Mouse (Mus musculus): Measurements from ENCODE around the gene Mrpl53. TPM values are rescaled to one million over a fixed set of nuclear protein-coding genes. Genes with fewer than 3 reads are reported as not detected.

The Mrpl53 gene
- total and polyA plus RNA-seq, 3 experiments, result 52.2 to 74.0 (median 55.5) TPM

GRCm38 (mm10) chr6:83104158-83104557 lies 4.7 kb upstream of the Mrpl53 start:
- Histone ChIP-seq H3K27ac (ENCODE audit: insufficient read depth, low read depth) (no peak overlapping the region), H3K9me3 (replicated peaks; ENCODE audit: low read length) (no peaks in the 10 kb centered on the region), H3K4me2 (ENCODE audit: insufficient read depth, low read depth, poor library complexity, severe bottlenecking) (no peak overlapping the region), H3K9ac (ENCODE audit: insufficient read depth, low read depth) (no peak overlapping the region), H3K27me3 (replicated peaks) (no peaks in the 10 kb centered on the region), H3K36me3 (replicated peaks in 1 of 2; ENCODE audit: control insufficient read depth in 1 of 2, insufficient read depth in 1 of 2, low read length in 1 of 2) (peaks cover 6 to 42% of the 10 kb centered on the region in 2 experiments), H3K79me2 (replicated peaks; ENCODE audit: control insufficient read depth, extremely low read depth, insufficient read depth, poor library complexity, severe bottlenecking) (no peaks in the 10 kb centered on the region), H3K4me3 (replicated peaks in 1 of 3; ENCODE audit: low read depth in 2 of 3, low read length in 2 of 3, poor library complexity in 1 of 3) (no peak overlapping the region), H3K4me1 (ENCODE audit: control insufficient read depth in 1 of 2, insufficient read depth in 2 of 2) (peaks cover 13 to 35% of the 10 kb centered on the region in 2 experiments)
- no peak for TF ChIP-seq USF2 (conservative IDR thresholded peaks at IDR 0.05; ENCODE audit: low read depth, low read length)
- no peak for TF ChIP-seq MAZ (IDR thresholded peaks at IDR 0.05; ENCODE audit: low read depth, low read length)
- TF ChIP-seq BHLHE40 (IDR thresholded peaks at IDR 0.05; ENCODE audit: low read depth, low read length), result no peak
- TF ChIP-seq UBTF (IDR thresholded peaks at IDR 0.05; ENCODE audit: low read depth, low read length), result no peak
- no peak for TF ChIP-seq ZNF384 (IDR thresholded peaks at IDR 0.05; ENCODE audit: low read depth, low read length)
- no peak for TF ChIP-seq MAX (IDR thresholded peaks at IDR 0.05; ENCODE audit: low read length)
- no peak for TF ChIP-seq SIN3A (IDR thresholded peaks at IDR 0.05; ENCODE audit: low read length)
- no peak for TF ChIP-seq ETS1 (conservative IDR thresholded peaks at IDR 0.05; ENCODE audit: low read depth, low read length)
- no peak for TF ChIP-seq NELFE (IDR thresholded peaks at IDR 0.05; ENCODE audit: low read depth, low read length)
- no peak for TF ChIP-seq EP300 (IDR thresholded peaks at IDR 0.05; ENCODE audit: low read length)
- TF ChIP-seq USF1 (IDR thresholded peaks at IDR 0.05; ENCODE audit: low read depth, low read length), result no peak
- TF ChIP-seq NRF1 (IDR thresholded peaks at IDR 0.05; ENCODE audit: low read depth, low read length), result no peak
- no peak for TF ChIP-seq SMC3 (IDR thresholded peaks at IDR 0.05; ENCODE audit: low read depth, low read length)
- TF ChIP-seq POLR2A (IDR thresholded peaks at IDR 0.05; ENCODE audit: low read depth, low read length), result no peak
- TF ChIP-seq IRF4 (IDR thresholded peaks at IDR 0.05; ENCODE audit: low read depth, low read length), result no peak
- dilution Hi-C loops (cut with MboI; ENCODE audit: extremely low pct_ligation_motif_present, extremely low pct_unique_long_range_greater_than_20kb, low sequenced_read_pairs), result no loop called here
- in situ Hi-C loops (cut with MboI; ENCODE audit: low pct_ligation_motif_present, low pct_unique_long_range_greater_than_20kb, low sequenced_read_pairs), result loop anchor here (5.0 kb wide), 2 partner anchors 107 to 192 kb away; no protein-coding TSS in a partner anchor
- no peak for DNase-seq (ENCODE audit: extremely low read depth)

- in situ Hi-C loops (cut with MboI; ENCODE audit: low pct_ligation_motif_present, low pct_unique_long_range_greater_than_20kb, low sequenced_read_pairs) (no loop called here), dilution Hi-C loops (cut with MboI; ENCODE audit: extremely low pct_ligation_motif_present, extremely low pct_unique_long_range_greater_than_20kb, low sequenced_read_pairs) (no loop called here)
- Histone ChIP-seq H3K27ac (ENCODE audit: insufficient read depth, low read depth) (no peak overlapping the region), H3K27me3 (replicated peaks) (no peaks in the 10 kb centered on the region), H3K36me3 (replicated peaks in 1 of 2; ENCODE audit: control insufficient read depth in 1 of 2, insufficient read depth in 1 of 2, low read length in 1 of 2) (peaks cover 9 to 63% of the 10 kb centered on the region in 2 experiments), H3K4me3 (replicated peaks in 1 of 3; ENCODE audit: low read depth in 2 of 3, low read length in 2 of 3, poor library complexity in 1 of 3) (peak overlapping the region; percentile 70 to 100 (median 99)), H3K9ac (ENCODE audit: insufficient read depth, low read depth) (peak overlapping the region; percentile 77; the same call in 1 of the 2 replicates), H3K4me1 (ENCODE audit: control insufficient read depth in 1 of 2, insufficient read depth in 2 of 2) (peaks cover 13 to 39% of the 10 kb centered on the region in 2 experiments), H3K79me2 (replicated peaks; ENCODE audit: control insufficient read depth, extremely low read depth, insufficient read depth, poor library complexity, severe bottlenecking) (peaks cover 14% of the 10 kb centered on the region), H3K9me3 (replicated peaks; ENCODE audit: low read length) (no peaks in the 10 kb centered on the region), H3K4me2 (ENCODE audit: insufficient read depth, low read depth, poor library complexity, severe bottlenecking) (peak overlapping the region; percentile 59)
- peak; percentile 88 for DNase-seq (ENCODE audit: extremely low read depth)
- no peak for TF ChIP-seq IRF4 (IDR thresholded peaks at IDR 0.05; ENCODE audit: low read depth, low read length)
- no peak for TF ChIP-seq KAT2A (IDR thresholded peaks at IDR 0.05; ENCODE audit: insufficient replicate concordance, low read length)
- TF ChIP-seq SIN3A (IDR thresholded peaks at IDR 0.05; ENCODE audit: low read length), result peak; percentile 34; the same call in 1 of the 2 replicates
- peak; percentile 72 to 88 for TF ChIP-seq CTCF (conservative IDR thresholded peaks at IDR 0.05 in 1 of 2, IDR thresholded peaks at IDR 0.05 in 1 of 2; ENCODE audit: low read depth in 2 of 2, low read length in 2 of 2)
- 0 out of 2 replicates have a peak, but pooled peaks have one; percentile 11 for TF ChIP-seq NELFE (IDR thresholded peaks at IDR 0.05; ENCODE audit: low read depth, low read length)
- TF ChIP-seq POLR2A (IDR thresholded peaks at IDR 0.05; ENCODE audit: low read depth, low read length), result no peak
- 0 out of 2 replicates have a peak, but pooled peaks have one; percentile 11 for TF ChIP-seq TCF12 (IDR thresholded peaks at IDR 0.05; ENCODE audit: low read depth, low read length)
- peak; percentile 60; the same call in 1 of the 2 replicates for TF ChIP-seq MAX (IDR thresholded peaks at IDR 0.05; ENCODE audit: low read length)
- no peak for TF ChIP-seq MAZ (IDR thresholded peaks at IDR 0.05; ENCODE audit: low read depth, low read length)
- peak; percentile 73 for TF ChIP-seq RAD21 (IDR thresholded peaks at IDR 0.05; ENCODE audit: low read depth, low read length)
- TF ChIP-seq SMC3 (IDR thresholded peaks at IDR 0.05; ENCODE audit: low read depth, low read length), result peak; percentile 70
- TF ChIP-seq POLR2AphosphoS2 (IDR thresholded peaks at IDR 0.05; ENCODE audit: low read depth, low read length), result no peak
These were observed 1.1 kb upstream of the Mrpl53 start for GRCm38 (mm10) chr6:83107566-83108400.

Measured in CH12.LX (cell line).